Mouse (Mus musculus) right cerebral cortex, adult 18-20 months (tissue): Measurements from ENCODE around the gene Ctns.

Experiments
- DNase-seq: peaks from one replicate; pipeline ENCODE4 v3.0.0; 2022; ENCODE audit warnings: mixed read lengths

Gene Ctns

GRCm38 (mm10) chr11:73187231-73187630 is 11.6 kb downstream of the Ctns start:
- DNase-seq = no peak

- no peak for DNase-seq
Measured at GRCm38 (mm10) chr11:73185872-73186615, 12.8 kb downstream of the Ctns start.

GRCm38 (mm10) chr11:73177895-73178294 is 20.9 kb downstream of the Ctns start:
- no peak for DNase-seq

- DNase-seq = peak; percentile 30
Measured at GRCm38 (mm10) chr11:73177509-73177875, 21.4 kb downstream of the Ctns start.

- peak; percentile 96 for DNase-seq
Measured at GRCm38 (mm10) chr11:73176608-73177508, 22.0 kb downstream of the Ctns start, which contains the start of the genes Emc6 and Tax1bp3. Gene Emc6 (minus strand): TSS chr11:73177037. Gene Tax1bp3 (plus strand): TSS chr11:73177083.

GRCm38 (mm10) chr11:73176186-73176585 is 22.7 kb downstream of the Ctns start:
- no peak for DNase-seq

- no peak for DNase-seq
Measured at GRCm38 (mm10) chr11:73175612-73176011, 23.2 kb downstream of the Ctns start.

- no peak for DNase-seq
Measured at GRCm38 (mm10) chr11:73172186-73172585, 26.7 kb downstream of the Ctns start.

GRCm38 (mm10) chr11:73169231-73169630 is 29.6 kb downstream of the Ctns start:
- DNase-seq = peak; percentile 42

GRCm38 (mm10) chr11:73168576-73168975 is 30.3 kb downstream of the Ctns start:
- no peak for DNase-seq

GRCm38 (mm10) chr11:73168071-73168470 is 30.8 kb downstream of the Ctns start:
- DNase-seq = no peak

GRCm38 (mm10) chr11:73162284-73162683 is 36.6 kb downstream of the Ctns start:
- no peak for DNase-seq

- DNase-seq = no peak
Measured at GRCm38 (mm10) chr11:73161616-73162015, 37.2 kb downstream of the Ctns start.

- no peak for DNase-seq
Measured at GRCm38 (mm10) chr11:73160811-73161200, 38.0 kb downstream of the Ctns start.

GRCm38 (mm10) chr11:73159957-73160810 is 38.7 kb downstream of the Ctns start, which contains the start of gene P2rx5:
Gene P2rx5 (plus strand): TSS chr11:73160421.
- peak; percentile 9 for DNase-seq

- DNase-seq = no peak
Measured at GRCm38 (mm10) chr11:73155071-73155470, 43.8 kb downstream of the Ctns start.

- DNase-seq = no peak
Measured at GRCm38 (mm10) chr11:73148209-73148608, 50.6 kb downstream of the Ctns start.

- no peak for DNase-seq
Measured at GRCm38 (mm10) chr11:73146975-73147365, 51.9 kb downstream of the Ctns start.

- DNase-seq = no peak
Measured at GRCm38 (mm10) chr11:73146026-73146974, 52.5 kb downstream of the Ctns start.

GRCm38 (mm10) chr11:73144261-73144681 is 54.6 kb downstream of the Ctns start:
- DNase-seq = no peak
